Mouse (Mus musculus): Measurements from ENCODE around the gene Ndufa10. TPM values are rescaled to one million over a fixed set of nuclear protein-coding genes. Genes with fewer than 3 reads are reported as not detected.

Gene Ndufa10
- polyA plus RNA-seq, 1 experiment from 2014 or later = 268 TPM

GRCm38 (mm10) chr1:92431420-92431819, 42.2 kb downstream of the Ndufa10 start:
- Histone ChIP-seq H3K27ac (ENCODE audit: low read depth) (no peak overlapping the region), H3K9me3 (ENCODE audit: low read depth, low read length) (no peaks in the 10 kb centered on the region), H3K27me3 (ENCODE audit: insufficient read depth, low read length) (no peaks in the 10 kb centered on the region), H3K4me3 (ENCODE audit: low read depth, low read length) (no peak overlapping the region), H3K36me3 (ENCODE audit: insufficient read depth) (no peaks in the 10 kb centered on the region), H3K9ac (no peak overlapping the region), H3K4me1 (ENCODE audit: insufficient read depth) (no peaks in the 10 kb centered on the region), H3K4me2 (no peak overlapping the region)
- ATAC-seq (ENCODE audit: insufficient read depth) = no peak
- WGBS = 71% methylated on average over 3 of the region's 3 CpGs
- TF ChIP-seq CTCF (IDR thresholded peaks at IDR 0.05; ENCODE audit: low read depth) = no peak
- no peak for DNase-seq

- TF ChIP-seq CTCF (IDR thresholded peaks at IDR 0.05; ENCODE audit: low read depth) = no peak
- no peak overlapping the region for H3K9ac ChIP-seq
- no peaks in the 10 kb centered on the region for H3K9me3 ChIP-seq (ENCODE audit: low read depth, low read length)
- 89% methylated on average over 1 of the region's 1 CpGs for WGBS
- ATAC-seq (ENCODE audit: insufficient read depth) = no peak
- no peaks in the 10 kb centered on the region for H3K27me3 ChIP-seq (ENCODE audit: insufficient read depth, low read length)
- no peaks in the 10 kb centered on the region for H3K36me3 ChIP-seq (ENCODE audit: insufficient read depth)
- no peak for DNase-seq
- no peak overlapping the region for H3K4me3 ChIP-seq (ENCODE audit: low read depth, low read length)
- no peak overlapping the region for H3K4me2 ChIP-seq
- no peak overlapping the region for H3K27ac ChIP-seq (ENCODE audit: low read depth)
- no peaks in the 10 kb centered on the region for H3K4me1 ChIP-seq (ENCODE audit: insufficient read depth)
These were observed 42.7 kb downstream of the Ndufa10 start for GRCm38 (mm10) chr1:92430991-92431390.

GRCm38 (mm10) chr1:92424714-92425113, 48.9 kb downstream of the Ndufa10 start:
- Histone ChIP-seq H3K27ac (ENCODE audit: low read depth) (no peak overlapping the region), H3K4me2 (no peak overlapping the region), H3K27me3 (ENCODE audit: insufficient read depth, low read length) (no peaks in the 10 kb centered on the region), H3K9me3 (ENCODE audit: low read depth, low read length) (no peaks in the 10 kb centered on the region), H3K9ac (no peak overlapping the region), H3K36me3 (ENCODE audit: insufficient read depth) (no peaks in the 10 kb centered on the region), H3K4me3 (ENCODE audit: low read depth, low read length) (no peak overlapping the region), H3K4me1 (ENCODE audit: insufficient read depth) (no peaks in the 10 kb centered on the region)
- 66% methylated on average over 7 of the region's 7 CpGs for WGBS
- no peak for DNase-seq
- ATAC-seq (ENCODE audit: insufficient read depth) = no peak
- TF ChIP-seq CTCF (IDR thresholded peaks at IDR 0.05; ENCODE audit: low read depth) = no peak

- Histone ChIP-seq H3K9ac (no peak overlapping the region), H3K36me3 (ENCODE audit: insufficient read depth) (no peaks in the 10 kb centered on the region), H3K27me3 (ENCODE audit: insufficient read depth, low read length) (no peaks in the 10 kb centered on the region), H3K9me3 (ENCODE audit: low read depth, low read length) (no peaks in the 10 kb centered on the region), H3K4me2 (no peak overlapping the region), H3K4me1 (ENCODE audit: insufficient read depth) (no peaks in the 10 kb centered on the region), H3K27ac (ENCODE audit: low read depth) (no peak overlapping the region), H3K4me3 (ENCODE audit: low read depth, low read length) (no peak overlapping the region)
- WGBS = 67% methylated on average over 5 of the region's 5 CpGs
- no peak for ATAC-seq (ENCODE audit: insufficient read depth)
- DNase-seq = no peak
- no peak for TF ChIP-seq CTCF (IDR thresholded peaks at IDR 0.05; ENCODE audit: low read depth)
These were observed 68.5 kb downstream of the Ndufa10 start for GRCm38 (mm10) chr1:92405131-92405530.

- H3K4me1 ChIP-seq (ENCODE audit: insufficient read depth) = no peaks in the 10 kb centered on the region
- H3K9me3 ChIP-seq (ENCODE audit: low read depth, low read length) = no peaks in the 10 kb centered on the region
- H3K36me3 ChIP-seq (ENCODE audit: insufficient read depth) = no peaks in the 10 kb centered on the region
- no peaks in the 10 kb centered on the region for H3K27me3 ChIP-seq (ENCODE audit: insufficient read depth, low read length)
- no peak for ATAC-seq (ENCODE audit: insufficient read depth)
- no peak for DNase-seq
- H3K9ac ChIP-seq = no peak overlapping the region
- TF ChIP-seq CTCF (IDR thresholded peaks at IDR 0.05; ENCODE audit: low read depth) = no peak
- no peak overlapping the region for H3K4me2 ChIP-seq
- H3K4me3 ChIP-seq (ENCODE audit: low read depth, low read length) = no peak overlapping the region
- H3K27ac ChIP-seq (ENCODE audit: low read depth) = no peak overlapping the region
- 90% methylated on average over 2 of the region's 2 CpGs for WGBS
These were observed 73.1 kb downstream of the Ndufa10 start for GRCm38 (mm10) chr1:92400556-92400955.

- Histone ChIP-seq H3K36me3 (ENCODE audit: insufficient read depth) (no peaks in the 10 kb centered on the region), H3K4me1 (ENCODE audit: insufficient read depth) (no peaks in the 10 kb centered on the region), H3K9me3 (ENCODE audit: low read depth, low read length) (no peaks in the 10 kb centered on the region), H3K4me3 (ENCODE audit: low read depth, low read length) (no peak overlapping the region), H3K27ac (ENCODE audit: low read depth) (no peak overlapping the region), H3K4me2 (no peak overlapping the region), H3K27me3 (ENCODE audit: insufficient read depth, low read length) (no peaks in the 10 kb centered on the region), H3K9ac (no peak overlapping the region)
- DNase-seq (no peak), ATAC-seq (ENCODE audit: insufficient read depth) (no peak)
- no peak for TF ChIP-seq CTCF (IDR thresholded peaks at IDR 0.05; ENCODE audit: low read depth)
- 21% methylated on average over 7 of the region's 7 CpGs for WGBS
These were observed 75.1 kb downstream of the Ndufa10 start for GRCm38 (mm10) chr1:92398601-92399000.

- no peak for DNase-seq
- H3K27ac ChIP-seq (ENCODE audit: low read depth) = no peak overlapping the region
- ATAC-seq (ENCODE audit: insufficient read depth) = no peak
- H3K27me3 ChIP-seq (ENCODE audit: insufficient read depth, low read length) = no peaks in the 10 kb centered on the region
- H3K4me3 ChIP-seq (ENCODE audit: low read depth, low read length) = no peak overlapping the region
- H3K36me3 ChIP-seq (ENCODE audit: insufficient read depth) = no peaks in the 10 kb centered on the region
- no peaks in the 10 kb centered on the region for H3K9me3 ChIP-seq (ENCODE audit: low read depth, low read length)
- no peak overlapping the region for H3K9ac ChIP-seq
- H3K4me1 ChIP-seq (ENCODE audit: insufficient read depth) = no peaks in the 10 kb centered on the region
- H3K4me2 ChIP-seq = no peak overlapping the region
- WGBS = 35% methylated on average over 12 of the region's 12 CpGs
- no peak for TF ChIP-seq CTCF (IDR thresholded peaks at IDR 0.05; ENCODE audit: low read depth)
These were observed 76.1 kb downstream of the Ndufa10 start for GRCm38 (mm10) chr1:92397511-92398051.

GRCm38 (mm10) chr1:92394279-92394678, 79.4 kb downstream of the Ndufa10 start:
- H3K9ac ChIP-seq = no peak overlapping the region
- no peak for DNase-seq
- WGBS = 58% methylated on average over 3 of the region's 3 CpGs
- H3K4me3 ChIP-seq (ENCODE audit: low read depth, low read length) = no peak overlapping the region
- H3K27me3 ChIP-seq (ENCODE audit: insufficient read depth, low read length) = no peaks in the 10 kb centered on the region
- no peak overlapping the region for H3K4me2 ChIP-seq
- TF ChIP-seq CTCF (IDR thresholded peaks at IDR 0.05; ENCODE audit: low read depth) = no peak
- no peaks in the 10 kb centered on the region for H3K36me3 ChIP-seq (ENCODE audit: insufficient read depth)
- no peak for ATAC-seq (ENCODE audit: insufficient read depth)
- H3K9me3 ChIP-seq (ENCODE audit: low read depth, low read length) = no peaks in the 10 kb centered on the region
- H3K4me1 ChIP-seq (ENCODE audit: insufficient read depth) = no peaks in the 10 kb centered on the region
- H3K27ac ChIP-seq (ENCODE audit: low read depth) = no peak overlapping the region

Data from lung, embryonic 14.5 days (tissue).